Mouse (Mus musculus) myocyte (in vitro differentiated cells): ENCODE results near the gene Mylk4.

Experiments
- CEBPB ChIP-seq: IDR thresholded peaks from 2 replicates; pipeline ENCODE4 v1.6.1; 2011; ENCODE audit warnings: mild to moderate bottlenecking, moderate library complexity; ENCODE audit not compliant: poor library complexity, insufficient read depth, severe bottlenecking
- E2F4 ChIP-seq: IDR thresholded peaks from one replicate; pipeline ENCODE4 v1.6.1; 2011; ENCODE audit warnings: mild to moderate bottlenecking, control low read depth, moderate library complexity; ENCODE audit not compliant: insufficient read depth
- MAX ChIP-seq: IDR thresholded peaks from one replicate; pipeline ENCODE4 v1.6.1; 2011; ENCODE audit warnings: low read depth, mild to moderate bottlenecking, control low read depth
- POLR2A ChIP-seq: IDR thresholded peaks from one replicate; pipeline ENCODE4 v1.6.1; 2011; ENCODE audit warnings: low read depth, mild to moderate bottlenecking, control low read depth, moderate library complexity; ENCODE audit not compliant: insufficient read length
- POLR2AphosphoS2 ChIP-seq: IDR thresholded peaks from one replicate; pipeline ENCODE4 v1.6.1; 2011; ENCODE audit warnings: low read depth, control low read depth; ENCODE audit not compliant: insufficient read length
- TCF3 ChIP-seq: IDR thresholded peaks from one replicate; pipeline ENCODE4 v1.6.1; 2011; ENCODE audit warnings: low read depth, control low read depth; ENCODE audit not compliant: insufficient read length

GRCm38 (mm10) chr13:32717709-32718108 lies 66.0 kb downstream of the Mylk4 start:
- TF ChIP-seq TCF3 (no peak), POLR2A (no peak), CEBPB (no peak), E2F4 (no peak), MAX (no peak), POLR2AphosphoS2 (no peak)
